Mouse (Mus musculus): ENCODE measurements around the gene Krtap3-2. TPM values are rescaled to one million over a fixed set of nuclear protein-coding genes. Genes with fewer than 3 reads are reported as not detected.

Gene Krtap3-2
- polyA plus RNA-seq, 1 experiment: not detected

DNA sequence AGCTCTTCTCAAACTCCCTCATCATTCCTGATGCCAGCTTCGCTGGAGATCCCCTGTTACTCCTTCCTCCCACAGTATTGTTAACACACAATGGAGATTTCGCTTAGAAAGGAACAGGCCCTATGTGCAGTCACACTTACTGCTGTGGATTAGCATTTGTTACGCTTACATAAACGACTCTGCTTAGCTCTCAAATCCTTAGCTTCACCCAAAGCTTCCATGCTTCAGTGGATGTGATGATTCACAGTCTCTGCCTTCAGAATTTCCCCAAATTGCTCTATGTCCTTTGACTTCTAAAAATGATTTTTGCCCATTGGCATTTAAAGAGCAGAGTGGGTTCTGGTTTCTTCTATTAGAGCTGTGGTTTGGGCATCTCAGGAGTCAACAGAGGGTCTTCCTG lies 16.5 kb upstream of the Krtap3-2 start:
- no peak for TF ChIP-seq POLR2A (IDR thresholded peaks at IDR 0.05; ENCODE audit: insufficient read depth, low read depth, low read length)
- TF ChIP-seq CTCF (IDR thresholded peaks at IDR 0.05; ENCODE audit: insufficient read depth, low read depth, low read length): no peak
- H3K4me3 ChIP-seq (ENCODE audit: insufficient read depth, low read depth, low read length): no peak overlapping the region
- no peak overlapping the region for H3K27ac ChIP-seq (ENCODE audit: insufficient read depth, low read depth, low read length)
- H3K4me1 ChIP-seq (ENCODE audit: control insufficient read depth, insufficient read depth, low read length): peaks cover 4% of the 10 kb centered on the region; the same call in 1 of the 2 replicates
- 22% methylated on average over 4 of the region's 4 CpGs for WGBS

DNA sequence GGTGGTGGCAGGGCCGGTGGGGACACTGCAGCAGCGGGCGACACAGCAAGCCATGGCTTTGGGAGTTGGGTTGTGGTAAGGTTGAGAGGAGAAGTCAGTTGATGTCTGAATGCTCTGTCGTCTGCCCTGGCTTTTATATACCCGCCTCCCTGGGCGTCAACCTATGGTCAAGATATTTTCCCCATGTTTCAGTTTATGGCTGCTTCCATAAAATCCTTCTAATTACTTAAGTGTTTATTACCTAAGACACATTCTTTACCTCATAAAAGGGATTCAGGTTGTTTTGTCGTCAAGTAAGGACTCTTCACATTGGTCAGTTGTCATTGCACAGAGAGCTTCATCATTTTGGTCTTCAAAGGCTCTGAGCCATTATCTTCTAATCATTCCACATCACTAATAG lies 9.9 kb upstream of the Krtap3-2 start, which contains the start of gene Krtap3-1:
Gene Krtap3-1, minus strand, starts transcription at position 101 of the 400 bp plus-strand sequence.
- 93% methylated on average over 7 of the region's 7 CpGs for WGBS
- TF ChIP-seq POLR2A (IDR thresholded peaks at IDR 0.05; ENCODE audit: insufficient read depth, low read depth, low read length): no peak
- TF ChIP-seq CTCF (IDR thresholded peaks at IDR 0.05; ENCODE audit: insufficient read depth, low read depth, low read length): no peak
- no peaks in the 10 kb centered on the region for H3K4me1 ChIP-seq (ENCODE audit: control insufficient read depth, insufficient read depth, low read length)
- H3K27ac ChIP-seq (ENCODE audit: insufficient read depth, low read depth, low read length): no peak within 1 kb of the TSS
- H3K4me3 ChIP-seq (ENCODE audit: insufficient read depth, low read depth, low read length): no peak within 1 kb of the TSS

DNA sequence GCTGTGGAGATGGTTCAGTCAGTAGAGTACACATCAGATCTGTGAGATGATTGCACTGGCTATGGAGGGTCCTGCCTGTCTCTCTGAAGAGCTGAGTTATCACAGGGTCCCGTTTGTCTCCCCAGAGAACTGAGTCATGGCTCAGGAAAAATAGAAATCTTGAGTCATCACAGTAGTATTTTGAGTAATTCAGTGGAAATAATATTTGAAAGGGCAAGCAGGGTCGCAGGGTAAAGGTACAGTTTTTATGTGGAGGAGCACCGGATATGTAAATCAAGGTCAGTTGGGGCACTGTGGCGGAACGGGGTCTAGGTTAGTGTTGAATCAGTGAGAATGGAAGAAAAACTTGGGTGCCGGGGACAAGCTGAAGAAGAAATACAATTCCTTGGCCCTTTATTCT lies 5.9 kb upstream of the Krtap3-2 start:
- no peak for TF ChIP-seq POLR2A (IDR thresholded peaks at IDR 0.05; ENCODE audit: insufficient read depth, low read depth, low read length)
- no peak for TF ChIP-seq CTCF (IDR thresholded peaks at IDR 0.05; ENCODE audit: insufficient read depth, low read depth, low read length)
- Histone ChIP-seq H3K27ac (ENCODE audit: insufficient read depth, low read depth, low read length) (no peak overlapping the region), H3K4me3 (ENCODE audit: insufficient read depth, low read depth, low read length) (no peak overlapping the region), H3K4me1 (ENCODE audit: control insufficient read depth, insufficient read depth, low read length) (no peaks in the 10 kb centered on the region)
- WGBS: 78% methylated on average over 6 of the region's 6 CpGs

DNA sequence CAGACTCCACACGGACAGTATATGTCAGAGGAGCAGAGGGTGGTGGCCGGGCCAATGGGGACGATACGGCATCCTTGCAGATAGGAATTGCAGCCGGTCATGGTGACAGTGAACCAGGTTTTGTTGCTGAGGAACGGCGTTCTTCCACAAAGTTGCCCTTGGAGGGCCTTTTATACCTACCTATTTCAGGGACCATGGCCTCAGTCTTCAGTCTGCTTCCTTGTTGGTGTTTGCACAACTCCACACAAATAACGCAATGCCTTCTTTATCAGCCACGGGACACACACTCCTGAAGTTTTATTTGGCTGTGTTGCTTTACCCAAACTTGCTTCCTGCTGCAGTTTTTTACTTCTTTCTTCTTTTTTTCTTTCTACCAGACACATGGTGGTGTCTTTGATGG lies 2.7 kb upstream of the Krtap3-2 start, which contains the start of gene Gm11939:
Gene Gm11939, minus strand, starts transcription at position 101 of the 400 bp plus-strand sequence.
- Histone ChIP-seq H3K4me3 (ENCODE audit: insufficient read depth, low read depth, low read length) (no peak within 1 kb of the TSS), H3K4me1 (ENCODE audit: control insufficient read depth, insufficient read depth, low read length) (no peaks in the 10 kb centered on the region), H3K27ac (ENCODE audit: insufficient read depth, low read depth, low read length) (no peak within 1 kb of the TSS)
- WGBS: 94% methylated on average over 9 of the region's 9 CpGs
- TF ChIP-seq CTCF (IDR thresholded peaks at IDR 0.05; ENCODE audit: insufficient read depth, low read depth, low read length): no peak
- TF ChIP-seq POLR2A (IDR thresholded peaks at IDR 0.05; ENCODE audit: insufficient read depth, low read depth, low read length): no peak

DNA sequence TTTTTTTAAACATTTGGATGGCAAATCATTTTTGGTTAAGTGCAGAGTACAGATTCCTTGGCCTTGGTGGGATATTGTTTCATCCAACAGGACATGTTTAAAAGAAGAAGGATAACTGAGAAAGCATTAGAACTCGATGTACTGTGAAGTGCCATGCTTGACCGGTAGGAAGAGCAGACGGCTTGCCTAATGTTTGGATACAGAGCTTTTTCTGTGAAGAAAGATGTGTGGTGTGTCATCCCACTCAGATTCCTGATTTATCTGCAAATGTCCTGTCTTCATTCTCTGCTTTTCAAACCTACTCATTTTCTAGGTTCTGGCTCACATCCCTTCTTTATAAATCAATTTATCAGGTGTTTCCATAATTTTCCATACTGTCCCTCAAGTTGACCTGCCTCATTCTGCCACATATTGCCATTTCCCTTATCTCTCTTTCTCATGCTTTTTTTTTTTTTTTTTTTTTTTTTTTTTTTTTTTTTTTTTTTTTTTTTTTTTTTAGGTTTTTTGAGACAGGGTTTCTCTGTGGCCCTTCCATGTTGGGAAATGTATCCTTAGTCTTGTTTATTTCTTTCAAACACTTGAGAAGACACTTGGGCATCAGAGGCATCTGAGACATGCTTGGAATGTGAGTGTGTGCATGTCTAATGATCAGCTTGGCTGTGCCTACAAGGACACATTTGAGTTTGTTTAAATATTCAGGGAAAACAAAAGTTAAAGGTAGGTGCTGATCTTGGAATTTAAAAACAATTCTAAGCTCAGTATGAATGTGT lies 1.5 kb upstream of the Krtap3-2 start:
- WGBS: 93% methylated on average over 3 of the region's 3 CpGs
- Histone ChIP-seq H3K4me3 (ENCODE audit: insufficient read depth, low read depth, low read length) (no peak overlapping the region), H3K27ac (ENCODE audit: insufficient read depth, low read depth, low read length) (no peak overlapping the region), H3K4me1 (ENCODE audit: control insufficient read depth, insufficient read depth, low read length) (no peaks in the 10 kb centered on the region)
- TF ChIP-seq CTCF (IDR thresholded peaks at IDR 0.05; ENCODE audit: insufficient read depth, low read depth, low read length) (no peak), POLR2A (IDR thresholded peaks at IDR 0.05; ENCODE audit: insufficient read depth, low read depth, low read length) (no peak)

DNA sequence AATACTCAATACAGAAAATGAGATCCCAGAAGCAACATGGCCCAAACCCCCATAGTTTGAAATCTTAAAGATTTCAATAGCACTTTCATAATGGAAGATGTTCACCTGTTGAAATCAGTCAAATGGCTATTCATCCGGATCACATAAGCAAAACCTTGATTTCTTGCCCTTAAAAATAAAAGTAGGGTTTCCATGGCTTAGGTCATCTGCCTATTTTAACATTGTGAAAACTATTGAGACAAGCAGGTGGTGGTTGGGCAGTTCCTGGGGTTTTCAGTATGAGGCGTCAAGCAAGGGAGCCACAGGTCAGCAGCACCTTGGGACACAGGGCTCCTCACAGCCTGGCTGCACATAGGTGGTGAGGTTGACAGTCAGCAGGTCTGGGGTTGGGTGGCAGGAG lies 458 bp downstream of the Krtap3-2 start:
- TF ChIP-seq POLR2A (IDR thresholded peaks at IDR 0.05; ENCODE audit: insufficient read depth, low read depth, low read length): no peak
- TF ChIP-seq CTCF (IDR thresholded peaks at IDR 0.05; ENCODE audit: insufficient read depth, low read depth, low read length): no peak
- H3K4me1 ChIP-seq (ENCODE audit: control insufficient read depth, insufficient read depth, low read length): no peaks in the 10 kb centered on the region
- 88% methylated on average over 2 of the region's 2 CpGs for WGBS
- no peak overlapping the region for H3K27ac ChIP-seq (ENCODE audit: insufficient read depth, low read depth, low read length)
- H3K4me3 ChIP-seq (ENCODE audit: insufficient read depth, low read depth, low read length): no peak overlapping the region

DNA sequence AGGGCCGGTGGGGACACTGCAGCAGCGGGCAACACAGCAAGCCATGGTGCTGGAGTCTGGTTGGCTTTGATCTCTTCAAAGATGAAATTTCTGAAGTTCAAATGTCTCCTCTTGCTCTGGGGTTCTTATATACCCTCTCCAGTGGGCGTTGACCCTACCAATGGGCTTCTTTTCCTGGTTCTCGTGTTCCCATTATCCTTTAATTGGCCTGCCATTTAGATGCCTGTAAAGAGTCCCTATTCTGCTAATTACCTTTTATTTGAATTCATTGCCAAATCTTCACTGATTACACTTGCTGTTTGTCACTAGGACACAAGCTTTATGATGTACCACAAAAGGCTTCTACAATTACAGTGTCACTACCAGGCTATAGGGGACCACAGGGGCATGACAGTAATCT lies 5.9 kb downstream of the Krtap3-2 start, which contains the start of gene Krtap3-3:
Gene Krtap3-3, minus strand, starts transcription at position 101 of the 400 bp plus-strand sequence.
- H3K4me3 ChIP-seq (ENCODE audit: insufficient read depth, low read depth, low read length): no peak within 1 kb of the TSS
- TF ChIP-seq CTCF (IDR thresholded peaks at IDR 0.05; ENCODE audit: insufficient read depth, low read depth, low read length) (no peak), POLR2A (IDR thresholded peaks at IDR 0.05; ENCODE audit: insufficient read depth, low read depth, low read length) (no peak)
- no peak within 1 kb of the TSS for H3K27ac ChIP-seq (ENCODE audit: insufficient read depth, low read depth, low read length)
- WGBS: 45% methylated on average over 4 of the region's 4 CpGs
- H3K4me1 ChIP-seq (ENCODE audit: control insufficient read depth, insufficient read depth, low read length): no peaks in the 10 kb centered on the region

DNA sequence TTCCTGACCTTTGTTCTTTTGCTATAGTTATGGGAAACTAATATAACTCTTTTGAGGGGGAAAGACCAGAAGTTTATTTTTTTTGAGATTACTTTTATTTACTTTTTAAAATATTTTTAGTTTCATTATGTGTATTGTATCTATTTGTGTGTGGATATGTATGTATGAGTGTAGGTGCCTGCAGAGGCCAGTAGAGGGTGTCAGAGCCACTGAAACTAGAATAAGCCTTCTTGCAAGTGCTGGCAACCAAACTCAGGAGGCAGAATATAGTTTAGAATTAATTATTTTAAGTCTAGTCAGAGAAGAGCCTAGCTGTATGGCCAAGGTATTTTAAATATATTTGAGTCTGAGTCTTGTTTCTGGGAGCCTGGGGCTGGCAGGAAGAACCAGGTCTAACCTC lies 8.8 kb downstream of the Krtap3-2 start:
- H3K27ac ChIP-seq (ENCODE audit: insufficient read depth, low read depth, low read length): no peak overlapping the region
- H3K4me1 ChIP-seq (ENCODE audit: control insufficient read depth, insufficient read depth, low read length): no peaks in the 10 kb centered on the region
- no peak for TF ChIP-seq POLR2A (IDR thresholded peaks at IDR 0.05; ENCODE audit: insufficient read depth, low read depth, low read length)
- no peak for TF ChIP-seq CTCF (IDR thresholded peaks at IDR 0.05; ENCODE audit: insufficient read depth, low read depth, low read length)
- H3K4me3 ChIP-seq (ENCODE audit: insufficient read depth, low read depth, low read length): no peak overlapping the region

DNA sequence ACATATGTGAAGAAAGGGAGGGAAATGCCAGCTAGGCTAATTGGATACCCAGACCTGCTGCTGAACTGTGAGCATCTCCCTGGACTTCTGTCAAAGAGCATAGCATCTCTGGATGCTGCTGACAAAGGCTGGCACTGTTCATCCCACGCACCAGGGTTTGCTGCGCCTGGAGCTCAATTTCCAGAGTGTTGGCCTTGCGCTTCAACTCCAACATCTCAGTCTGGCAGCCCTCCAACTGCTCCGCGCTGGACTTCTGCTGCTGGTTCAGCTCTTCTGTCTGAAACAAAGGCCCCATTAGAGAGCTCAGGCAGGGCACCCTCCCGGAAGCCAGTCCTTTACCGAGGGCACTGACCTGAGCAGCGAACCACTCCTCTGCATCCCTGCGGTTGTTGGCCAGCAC lies 16.9 kb downstream of the Krtap3-2 start:
- Histone ChIP-seq H3K27ac (ENCODE audit: insufficient read depth, low read depth, low read length) (no peak overlapping the region), H3K4me3 (ENCODE audit: insufficient read depth, low read depth, low read length) (no peak overlapping the region), H3K4me1 (ENCODE audit: control insufficient read depth, insufficient read depth, low read length) (peaks cover 5% of the 10 kb centered on the region)
- WGBS: 26% methylated on average over 9 of the region's 9 CpGs
- TF ChIP-seq CTCF (IDR thresholded peaks at IDR 0.05; ENCODE audit: insufficient read depth, low read depth, low read length): no peak

All from olfactory bulb, adult 2 months (tissue).